Mouse (Mus musculus) cerebellum, postnatal 36 days (tissue): ENCODE measurements around the gene Akap11.
"Not testable (repeated sequence)": the region's sequence is repeated elsewhere in the genome, so short reads cannot be mapped to it uniquely, and the experiment has no call there.

Experiments
- DNase-seq, 2 experiments: peaks; one replicate each; pipeline ENCODE4 v3.0.0; 2021 to 2022; ENCODE audit warnings: mixed read lengths in 2 of 2

The Akap11 gene

DNA sequence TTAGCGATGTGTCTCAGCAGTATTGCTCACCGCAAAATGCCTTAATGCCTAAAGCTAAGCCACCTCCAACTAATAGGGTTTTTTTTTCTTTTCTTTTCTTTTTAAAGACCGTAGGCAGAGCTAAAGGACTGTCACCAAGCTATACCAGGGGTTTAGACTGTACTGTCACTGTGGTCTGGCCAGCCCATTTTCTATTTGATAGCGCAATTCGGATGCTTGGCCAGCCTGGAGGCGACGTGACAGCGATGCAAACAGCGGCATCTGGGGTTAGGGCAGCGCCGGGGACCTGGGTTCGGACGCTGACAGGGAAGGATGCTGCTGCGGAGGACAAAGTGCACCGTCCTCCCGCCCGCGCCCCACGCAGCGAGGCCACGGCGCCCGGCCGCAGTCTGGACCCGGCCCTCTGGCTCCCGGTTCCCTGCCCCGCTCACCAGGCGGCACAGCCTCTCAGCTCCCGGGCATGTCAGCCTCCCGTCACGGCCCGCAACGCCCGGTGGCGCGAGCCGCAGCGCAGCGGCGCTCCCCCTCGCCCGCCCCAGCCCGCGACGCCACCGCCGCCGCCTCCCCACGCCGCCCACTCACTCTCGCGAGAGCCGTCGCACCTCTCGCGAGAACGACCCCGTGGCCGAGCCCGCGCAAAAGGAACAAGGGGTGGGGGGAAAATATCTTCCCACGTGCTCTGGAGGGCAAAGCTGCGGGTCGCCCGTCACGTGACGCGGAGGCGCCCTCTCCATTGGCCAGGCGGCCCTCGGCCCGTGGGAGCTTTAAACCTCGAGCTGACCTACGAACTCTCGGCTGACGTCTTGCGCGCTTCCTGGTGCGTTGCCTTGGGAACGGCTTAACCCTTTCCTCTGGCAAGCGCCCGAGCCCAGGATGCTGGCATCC lies at the start of gene Akap11:
Gene Akap11 (minus strand): TSS at position 528 of the 885 bp plus-strand sequence.
- DNase-seq = peak; percentile 91 to 95

DNA sequence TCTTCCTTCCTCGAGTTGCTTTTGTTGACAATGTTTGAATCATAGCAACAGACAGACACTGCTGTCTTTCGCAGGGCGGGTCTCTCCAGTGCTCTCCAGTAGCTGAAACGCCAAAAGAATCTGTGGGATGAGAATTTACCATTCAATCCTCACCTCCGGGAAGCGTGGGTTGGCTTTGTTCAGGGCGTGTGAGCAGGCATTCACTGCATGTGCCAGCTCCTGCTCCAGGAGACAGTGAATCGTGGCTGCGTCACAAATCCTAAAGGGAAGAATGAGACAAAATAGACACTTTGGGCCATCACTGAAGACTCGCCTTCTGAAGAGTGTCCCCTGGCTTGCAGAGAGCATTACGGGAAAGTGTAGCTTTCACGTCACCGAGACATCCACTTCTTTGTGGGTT lies 47.6 kb upstream of the Akap11 start:
- no peak for DNase-seq

DNA sequence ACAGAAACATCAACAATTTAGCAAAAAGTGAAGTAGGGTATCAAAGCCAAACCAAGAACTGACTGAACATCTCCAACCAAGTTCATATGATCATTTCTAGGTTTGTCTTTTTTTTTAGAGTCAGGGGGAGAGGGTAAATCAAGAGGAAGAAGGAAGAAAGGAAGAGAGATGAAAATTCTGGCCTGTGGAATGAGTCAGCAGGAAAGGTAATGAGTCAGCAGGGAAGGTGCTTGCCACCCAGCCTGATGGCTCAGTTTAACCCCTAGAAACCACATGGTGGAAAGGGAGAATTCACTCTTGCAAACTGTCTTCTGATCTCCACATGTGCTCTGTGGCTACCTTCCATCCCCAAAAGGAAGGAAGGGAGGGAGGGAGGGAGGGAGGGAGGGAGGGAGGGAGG lies 46.6 kb upstream of the Akap11 start:
- no peak for DNase-seq

DNA sequence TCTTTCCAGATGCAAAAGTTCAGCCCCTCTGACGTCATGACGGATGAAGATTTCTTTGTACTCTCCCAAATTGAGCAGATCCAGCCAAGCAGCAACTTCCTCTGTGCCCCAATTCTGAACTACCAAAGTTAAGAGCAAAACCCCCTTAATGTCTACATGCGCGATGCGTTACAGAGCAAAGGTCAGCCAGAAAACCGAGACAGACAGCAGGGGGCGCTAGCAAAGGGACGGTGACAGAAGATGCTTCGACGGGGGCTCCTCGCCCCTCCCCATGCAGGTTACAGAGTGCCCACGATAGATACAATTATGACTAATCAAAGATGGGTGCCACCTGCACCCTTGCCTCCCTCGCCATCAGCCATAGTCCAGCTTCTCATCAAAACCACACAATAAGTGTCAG lies 39.3 kb upstream of the Akap11 start:
- no peak for DNase-seq

DNA sequence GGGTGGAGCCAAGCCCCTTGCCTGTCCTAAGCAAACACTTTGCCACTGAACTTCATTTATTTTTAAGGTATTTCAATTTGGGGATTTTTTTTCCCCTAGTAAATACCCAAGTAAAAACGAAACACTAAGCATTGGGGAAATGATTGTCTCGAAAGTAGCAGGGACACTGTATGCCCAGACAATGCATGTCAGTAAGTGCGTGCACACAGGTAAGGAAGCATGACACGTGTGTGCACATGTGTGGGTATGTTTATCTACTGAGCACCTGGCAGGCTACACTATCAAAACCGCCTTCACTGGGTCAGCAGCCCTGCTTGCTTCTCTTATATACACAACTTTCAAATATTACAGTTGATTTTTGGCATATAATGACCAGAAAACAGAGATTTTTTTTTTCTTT lies 31.8 kb upstream of the Akap11 start:
- DNase-seq = no peak

DNA sequence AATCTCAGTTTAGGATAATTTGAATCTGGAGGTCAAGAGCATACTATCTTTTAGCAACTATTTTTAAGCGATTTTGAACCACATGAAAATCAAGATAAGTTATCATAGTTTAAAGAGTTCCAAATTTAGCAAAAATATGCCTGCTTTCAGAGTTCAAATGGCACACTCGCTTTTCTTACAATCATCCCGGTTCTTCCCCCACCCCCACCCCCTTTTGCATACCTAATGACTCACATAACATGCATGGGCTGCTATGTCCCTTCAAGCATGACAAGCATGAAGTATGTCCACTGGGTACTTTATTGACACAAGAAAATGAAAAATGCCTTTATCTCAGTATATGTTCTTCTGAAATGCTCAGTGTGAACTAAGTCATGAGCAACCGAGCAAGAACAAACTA lies 29.8 kb upstream of the Akap11 start:
- DNase-seq = no peak

DNA sequence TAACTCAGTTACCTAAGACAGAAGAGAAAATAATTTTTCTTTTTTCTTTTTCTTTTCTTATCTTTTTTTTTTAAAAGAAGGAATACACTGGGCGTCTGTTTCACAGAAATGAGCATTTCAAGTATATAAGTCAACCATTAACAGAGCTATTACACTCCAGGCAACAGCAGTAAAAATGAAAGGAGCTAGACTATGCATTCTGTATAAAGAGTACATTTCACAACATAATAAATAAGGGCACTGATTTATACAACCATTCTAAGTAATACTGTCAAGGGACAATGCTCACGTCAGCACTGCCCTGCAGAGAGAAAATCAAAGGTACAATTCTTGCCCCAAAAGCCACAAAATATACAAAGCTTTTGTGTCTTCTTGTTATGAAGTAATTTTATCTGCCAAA lies 27.7 kb upstream of the Akap11 start:
- DNase-seq = no peak

DNA sequence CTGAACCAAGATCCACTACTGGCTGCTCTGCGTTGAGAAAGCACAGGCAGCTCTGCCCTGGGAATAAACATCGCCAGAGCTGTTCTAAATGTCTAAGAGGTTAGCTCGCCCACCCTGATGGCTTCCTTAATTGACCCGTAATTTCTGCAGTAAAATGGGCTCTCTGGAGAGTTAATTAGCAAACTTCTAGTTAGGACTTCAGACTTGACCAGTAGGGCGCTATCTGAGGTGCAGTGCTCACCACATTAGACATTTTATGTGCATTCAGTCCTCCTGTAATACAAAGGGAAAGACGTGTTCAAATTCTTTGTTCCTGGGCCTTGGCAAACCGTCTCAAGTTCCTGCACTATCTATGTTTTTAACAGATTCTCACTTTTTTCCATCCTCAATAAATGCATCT lies 26.6 kb upstream of the Akap11 start:
- DNase-seq = no peak

DNA sequence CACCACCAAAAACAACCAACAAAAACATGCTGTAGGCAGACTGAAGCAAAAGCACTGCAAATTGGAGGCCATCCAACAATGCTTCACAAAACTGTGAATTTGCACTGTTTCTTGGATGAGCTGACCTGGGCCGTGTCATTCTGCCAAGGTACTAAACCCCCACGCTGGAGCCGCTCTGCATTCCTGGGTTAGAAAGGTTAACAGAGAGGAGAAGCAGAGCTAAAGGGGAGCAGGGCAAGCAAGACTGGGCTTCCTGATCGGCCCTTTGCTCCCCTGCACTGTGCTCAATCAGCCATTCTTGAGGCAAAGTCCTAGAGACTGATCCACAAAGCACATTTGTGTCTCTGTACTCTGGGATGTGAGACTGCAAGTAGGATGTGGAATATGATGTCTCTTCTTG lies 25.5 kb upstream of the Akap11 start:
- no peak for DNase-seq

DNA sequence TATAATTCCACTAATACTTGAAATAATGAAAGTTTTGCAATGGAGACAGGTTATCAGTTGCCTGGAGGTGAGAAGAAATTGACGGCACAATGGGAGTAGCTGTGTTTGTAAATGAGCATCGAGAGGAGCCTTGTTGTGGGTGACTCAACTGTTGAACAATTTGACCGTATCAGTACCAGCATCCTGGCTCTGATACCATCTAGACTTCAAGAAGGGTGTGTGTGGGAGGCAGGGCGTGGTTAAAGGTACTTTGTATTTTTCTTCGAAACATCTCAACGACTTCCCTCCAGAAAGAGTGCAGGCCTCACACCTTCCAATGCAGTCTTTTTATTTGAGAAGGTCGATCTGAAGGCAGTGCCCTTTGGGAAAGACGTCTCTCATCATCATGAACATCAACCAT lies 22.4 kb upstream of the Akap11 start:
- no peak for DNase-seq

DNA sequence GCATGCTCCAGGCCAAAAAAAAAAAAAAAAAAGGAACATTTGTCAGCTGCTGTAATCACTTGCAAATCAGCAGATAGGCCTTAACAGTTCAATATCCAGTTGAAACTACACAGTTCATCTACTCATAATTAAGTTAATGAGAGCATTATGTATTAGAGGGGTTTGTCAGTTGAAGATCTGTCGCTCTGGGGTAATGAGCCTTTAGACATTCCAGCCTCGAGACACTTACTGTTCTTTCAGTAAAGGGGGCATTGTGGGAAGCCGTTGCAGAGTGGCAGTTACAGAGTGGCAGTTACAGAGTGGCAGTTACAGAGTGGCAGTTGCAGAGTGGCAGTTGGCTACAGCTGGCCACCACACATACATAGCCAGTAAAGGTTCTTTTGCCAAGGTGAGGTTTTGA lies 18.2 kb upstream of the Akap11 start:
- DNase-seq = not testable (repeated sequence)

DNA sequence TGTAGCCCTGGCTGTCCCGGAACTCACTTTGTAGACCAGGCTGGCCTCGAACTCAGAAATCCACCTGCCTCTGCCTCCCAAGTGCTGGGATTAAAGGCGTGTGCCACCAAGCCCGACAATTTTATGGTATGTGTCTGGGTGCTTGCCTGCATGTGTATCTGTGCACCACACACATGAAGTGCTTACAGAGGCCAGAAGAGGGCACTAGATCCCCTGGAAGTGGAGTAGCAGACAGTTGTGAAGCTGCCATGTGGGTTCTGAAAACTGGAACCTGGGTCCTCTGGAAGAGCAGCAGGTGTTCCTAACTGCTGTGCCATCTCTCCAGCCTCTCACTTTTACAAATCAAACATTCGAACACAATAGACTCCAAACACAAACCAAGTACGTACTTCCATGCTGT lies 17.1 kb upstream of the Akap11 start:
- DNase-seq = no peak

DNA sequence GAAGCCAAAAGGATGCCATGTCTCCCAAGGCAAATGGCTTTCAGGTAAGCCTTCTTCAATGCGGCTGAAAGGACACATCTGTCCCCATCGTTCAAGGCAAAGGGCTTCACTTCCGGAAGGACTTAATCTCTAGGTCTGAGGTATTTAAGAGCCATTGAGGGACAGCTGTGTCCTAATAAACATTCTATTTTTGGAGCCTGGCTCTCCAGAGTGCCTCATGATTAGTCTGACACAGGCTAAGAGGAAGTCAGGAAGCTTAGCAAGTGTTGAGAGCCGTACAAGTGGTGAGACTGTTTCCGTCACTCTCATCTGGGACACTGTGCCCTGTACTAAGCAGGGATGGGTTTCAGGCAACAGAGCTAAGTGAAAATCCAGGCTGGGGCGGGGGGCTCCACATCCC lies 12.2 kb upstream of the Akap11 start:
- no peak for DNase-seq

DNA sequence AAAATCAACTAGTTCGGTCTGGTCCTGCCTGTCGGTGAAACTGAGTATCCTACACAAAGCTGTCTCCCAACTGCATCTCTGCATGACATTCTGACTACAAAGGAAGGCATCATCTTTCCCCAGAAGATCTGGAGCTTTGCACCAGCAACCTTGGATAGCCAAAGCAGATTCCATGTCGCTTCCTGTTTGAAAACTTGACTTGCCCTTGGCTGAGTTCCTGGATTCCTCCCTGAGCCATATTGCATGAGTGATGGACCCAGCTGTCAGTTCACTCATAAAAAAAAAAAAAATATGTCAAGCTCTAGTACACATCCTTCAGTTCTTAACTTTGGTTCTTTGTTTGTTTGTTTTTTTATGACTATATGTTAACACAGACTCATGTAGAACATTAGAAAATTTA lies 4.7 kb upstream of the Akap11 start:
- DNase-seq = no peak

DNA sequence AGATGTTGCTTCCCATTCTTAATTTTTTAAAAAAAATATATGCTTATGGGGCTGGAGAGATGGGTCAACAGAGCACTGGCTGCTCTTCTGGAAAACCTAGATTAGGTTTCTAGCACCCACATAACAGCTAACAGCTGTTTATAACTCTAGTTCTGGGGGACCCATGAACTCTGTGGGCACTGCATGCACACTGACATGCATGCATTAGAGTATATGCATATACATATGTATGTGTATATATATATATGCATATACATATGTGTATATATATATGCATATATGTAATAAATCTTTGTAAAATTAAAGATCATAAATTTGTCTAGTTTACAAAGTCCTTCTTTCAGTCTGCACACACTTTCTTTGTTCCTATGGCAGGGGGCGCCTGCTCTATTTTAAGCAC lies 3.2 kb upstream of the Akap11 start:
- no peak for DNase-seq

DNA sequence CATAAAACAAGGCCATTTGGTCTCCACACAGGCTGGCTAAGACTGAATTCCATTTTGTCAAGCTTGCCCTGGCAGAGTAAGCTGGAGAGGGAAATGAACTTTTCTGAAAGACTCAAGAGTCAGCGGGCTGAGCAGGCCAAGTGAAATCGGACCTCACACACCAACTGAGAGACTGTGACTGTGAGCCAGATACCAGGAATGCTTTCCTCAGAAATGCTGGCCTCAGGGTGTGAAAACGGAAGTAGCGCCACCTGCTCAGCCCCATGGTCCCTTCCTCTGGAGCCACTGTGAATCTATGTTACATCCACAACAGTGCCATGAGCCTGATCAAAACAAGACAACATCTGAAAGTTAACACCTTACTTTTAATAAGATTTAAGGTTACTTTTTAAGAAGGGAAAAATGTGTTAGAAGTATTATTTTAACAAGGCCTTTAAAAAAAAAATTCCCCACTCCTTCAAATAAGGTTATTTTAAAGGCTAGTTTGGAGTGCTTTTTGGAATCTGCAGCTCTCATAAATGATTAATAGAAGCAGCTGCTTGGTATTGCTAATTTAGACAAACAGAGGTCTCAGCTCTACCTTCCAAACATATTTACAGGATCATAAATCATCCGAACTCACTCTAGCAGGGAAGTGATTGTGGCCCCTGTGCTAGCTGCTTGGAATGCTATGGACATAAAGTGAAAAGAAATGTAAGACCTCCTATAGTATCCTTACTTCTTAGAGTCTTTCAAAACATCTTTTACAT lies 2.1 kb upstream of the Akap11 start:
- DNase-seq = peak; percentile 53 to 59

DNA sequence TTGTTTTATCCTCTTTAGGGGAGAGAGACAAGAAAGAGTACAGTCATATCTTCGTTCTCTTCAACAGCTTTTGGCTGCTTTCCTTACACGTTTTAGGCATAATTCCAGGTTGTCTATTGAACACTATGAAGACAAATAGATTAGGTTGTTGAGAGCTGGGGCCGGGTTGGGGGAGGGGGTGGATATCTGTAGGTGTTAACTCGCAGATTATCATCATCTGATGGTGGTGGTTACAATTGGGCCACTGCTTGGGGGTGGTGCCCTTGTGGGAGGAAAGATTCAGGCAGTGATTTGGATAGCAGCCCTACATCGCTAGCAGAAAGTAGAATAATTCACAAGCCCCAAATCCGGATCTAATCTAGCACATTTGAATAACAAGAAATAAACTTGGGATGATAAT lies 943 bp upstream of the Akap11 start:
- DNase-seq = peak in 1 of 2 experiments; percentile 13

DNA sequence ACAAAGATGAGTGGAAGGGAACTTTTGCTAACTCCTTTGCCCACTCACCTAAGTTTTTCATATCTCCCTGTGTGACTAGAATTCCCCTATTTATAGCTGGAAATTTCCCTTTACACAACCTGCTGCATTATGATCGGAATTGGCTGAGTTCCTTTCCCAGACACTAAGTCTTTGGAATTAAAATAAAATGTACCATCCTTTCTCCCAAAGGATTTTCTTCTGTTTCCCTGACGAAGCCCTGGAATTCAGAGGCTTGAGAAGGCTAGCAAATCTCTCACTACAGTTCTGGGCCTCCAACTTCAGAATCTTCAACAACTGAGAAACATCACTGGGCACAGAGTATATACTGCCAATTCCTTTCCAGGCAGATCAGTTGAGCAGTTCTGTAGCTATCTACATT lies 1.2 kb downstream of the Akap11 start:
- no peak for DNase-seq

DNA sequence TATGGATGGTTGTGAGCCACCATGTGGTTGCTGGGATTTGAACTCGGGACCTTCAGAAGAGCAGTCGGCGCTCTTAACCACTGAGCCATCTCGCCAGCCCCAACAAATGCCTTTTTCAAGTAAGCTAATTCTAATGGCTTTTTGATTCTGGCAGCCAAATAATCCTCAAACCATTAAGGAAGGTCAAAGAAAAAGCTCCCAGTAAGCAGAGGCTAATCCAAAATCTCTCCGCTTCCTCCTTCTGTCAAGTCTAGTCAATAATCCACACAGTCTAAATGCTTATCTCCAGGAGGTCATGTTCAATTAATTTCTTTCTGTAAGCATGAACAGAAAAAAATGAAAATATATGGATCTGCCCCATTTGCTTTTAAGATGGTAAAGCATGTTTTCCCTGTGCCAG lies 2.0 kb downstream of the Akap11 start:
- no peak for DNase-seq

DNA sequence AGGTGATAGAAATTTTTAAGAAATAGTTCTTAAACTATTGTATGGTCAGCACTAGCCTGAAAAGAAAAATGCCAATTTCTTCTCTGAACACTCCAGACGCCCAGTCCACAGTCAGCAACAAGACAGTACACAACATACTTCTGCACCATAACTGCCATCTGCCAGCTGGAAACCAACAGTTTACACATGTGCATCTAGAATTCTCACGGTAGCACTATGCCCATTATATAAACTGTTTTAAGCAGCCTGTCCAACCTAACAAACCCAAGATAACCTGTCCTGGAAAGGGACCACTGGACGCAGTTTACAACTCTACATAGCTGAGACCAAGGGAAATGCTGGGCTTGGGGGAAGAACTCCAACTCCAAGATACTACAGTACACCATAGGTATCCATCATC lies 2.9 kb downstream of the Akap11 start:
- no peak for DNase-seq

DNA sequence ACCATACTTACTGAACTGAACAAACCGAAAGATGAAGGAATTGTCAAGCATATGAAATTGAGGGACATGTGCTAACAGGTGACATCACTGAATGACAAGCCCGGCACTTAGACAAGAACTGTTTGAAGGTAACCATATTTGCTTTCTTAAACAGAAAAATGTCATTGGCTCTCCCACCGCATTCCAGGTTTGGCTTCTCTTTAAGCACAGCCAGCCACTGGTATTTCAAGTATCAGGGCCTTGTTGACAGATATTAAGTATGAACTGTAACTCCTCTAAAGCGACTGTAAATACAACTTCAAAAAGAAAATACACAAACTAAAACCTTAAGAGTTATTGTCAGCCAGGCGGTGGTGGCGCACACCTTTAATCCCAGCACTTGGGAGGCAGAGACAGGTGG lies 4.3 kb downstream of the Akap11 start:
- DNase-seq = no peak

DNA sequence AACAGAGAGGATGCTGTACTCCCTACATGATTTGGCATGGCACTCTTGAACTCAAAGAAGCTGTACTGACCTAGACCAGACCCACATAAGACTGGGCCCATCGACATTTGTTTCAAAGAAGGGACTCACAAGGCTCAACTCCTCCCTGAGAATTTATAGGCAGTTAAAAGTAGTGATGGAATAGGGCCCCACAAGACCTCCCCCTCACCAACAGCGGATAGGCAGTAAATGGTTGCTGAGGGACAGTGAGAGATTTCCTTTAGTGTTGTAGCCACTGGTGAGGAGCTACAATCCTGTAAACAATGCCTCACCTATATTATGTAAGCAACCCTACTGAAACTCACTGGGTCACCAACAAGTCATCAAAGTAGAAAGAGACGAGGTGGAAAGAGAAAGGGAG lies 6.4 kb downstream of the Akap11 start:
- DNase-seq = no peak

DNA sequence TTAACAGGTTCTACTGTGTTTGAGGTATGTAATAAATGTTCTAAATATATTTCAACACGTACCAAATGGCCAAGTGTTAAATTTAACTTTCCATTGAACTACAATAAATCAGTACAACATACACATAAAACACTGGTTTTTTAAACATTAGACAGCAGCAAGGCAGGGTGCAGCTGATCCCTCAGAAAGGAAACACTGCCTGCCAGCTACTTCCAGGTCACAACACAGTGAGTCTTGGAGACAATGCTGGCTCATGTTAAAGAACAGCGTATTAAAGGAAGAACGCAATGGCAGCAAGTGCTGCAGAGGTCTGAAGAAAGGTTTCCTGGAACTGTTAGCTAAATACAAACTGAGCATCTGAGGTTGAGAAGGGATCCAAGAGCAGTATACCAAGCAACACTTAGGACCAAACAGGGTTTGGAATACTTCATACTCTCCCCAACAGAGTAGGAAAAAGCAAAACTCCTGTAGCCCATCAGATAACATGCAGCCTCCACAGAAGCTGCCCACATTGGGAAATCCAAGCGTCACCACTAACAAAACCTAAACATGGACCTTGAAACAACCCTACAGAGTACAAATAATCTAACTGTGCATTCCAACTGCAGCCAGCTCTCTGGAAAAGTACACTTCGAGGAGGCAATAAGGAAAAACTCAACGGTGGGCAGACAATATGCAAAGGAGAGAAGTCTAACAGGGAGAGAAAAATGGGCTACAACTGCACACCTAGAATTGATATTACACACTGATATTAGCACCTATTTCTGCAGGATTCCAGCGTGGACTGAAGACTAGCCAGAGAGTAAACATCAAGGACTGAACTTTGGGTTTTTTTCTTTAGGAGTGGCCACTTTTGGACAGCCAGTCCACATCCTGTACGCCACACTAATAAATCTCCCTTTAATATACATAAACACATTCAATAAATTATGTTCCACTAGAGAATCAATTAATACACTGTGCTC lies 7.9 kb downstream of the Akap11 start:
- DNase-seq = no peak
